Mouse (Mus musculus) cortical plate, adult 2 months (tissue): ENCODE data around the gene Cotl1.

Experiments
- CTCF ChIP-seq: fragments of 200-500 bp; IDR thresholded peaks from 2 replicates; pipeline ENCODE4 v1.5.1; 2011; ENCODE audit warnings: mild to moderate bottlenecking, control low read depth, low read length; ENCODE audit not compliant: insufficient read depth; ENCODE audit errors: extremely low read depth
- POLR2A ChIP-seq: fragments of 200-500 bp; IDR thresholded peaks from 2 replicates; pipeline ENCODE4 v1.6.1; 2011; ENCODE audit warnings: mild to moderate bottlenecking, low read length, control low read depth; ENCODE audit not compliant: insufficient read depth; ENCODE audit errors: extremely low read depth

DNA sequence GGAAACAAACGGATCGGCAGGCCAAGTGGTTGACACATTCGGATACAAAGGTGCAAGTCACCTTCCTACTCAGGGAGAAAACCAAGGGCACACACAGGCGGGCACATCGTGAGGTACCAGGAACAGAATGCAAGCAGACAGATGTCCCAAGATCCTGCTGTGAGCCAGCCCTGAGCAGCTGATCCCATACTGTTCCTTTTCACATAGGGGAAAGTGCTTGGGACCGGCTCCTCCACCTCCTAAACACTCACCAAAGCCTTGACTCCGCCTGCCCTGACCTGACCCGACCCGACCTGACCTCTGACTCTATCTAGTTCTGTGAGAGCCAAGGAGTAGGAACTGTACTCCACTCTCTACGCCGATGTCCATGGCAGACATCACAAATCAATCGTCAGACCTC lies 22.9 kb downstream of the Cotl1 start:
- TF ChIP-seq CTCF (no peak), POLR2A (no peak)
